Mouse (Mus musculus): ENCODE measurements around the gene Fpr2.

DNA sequence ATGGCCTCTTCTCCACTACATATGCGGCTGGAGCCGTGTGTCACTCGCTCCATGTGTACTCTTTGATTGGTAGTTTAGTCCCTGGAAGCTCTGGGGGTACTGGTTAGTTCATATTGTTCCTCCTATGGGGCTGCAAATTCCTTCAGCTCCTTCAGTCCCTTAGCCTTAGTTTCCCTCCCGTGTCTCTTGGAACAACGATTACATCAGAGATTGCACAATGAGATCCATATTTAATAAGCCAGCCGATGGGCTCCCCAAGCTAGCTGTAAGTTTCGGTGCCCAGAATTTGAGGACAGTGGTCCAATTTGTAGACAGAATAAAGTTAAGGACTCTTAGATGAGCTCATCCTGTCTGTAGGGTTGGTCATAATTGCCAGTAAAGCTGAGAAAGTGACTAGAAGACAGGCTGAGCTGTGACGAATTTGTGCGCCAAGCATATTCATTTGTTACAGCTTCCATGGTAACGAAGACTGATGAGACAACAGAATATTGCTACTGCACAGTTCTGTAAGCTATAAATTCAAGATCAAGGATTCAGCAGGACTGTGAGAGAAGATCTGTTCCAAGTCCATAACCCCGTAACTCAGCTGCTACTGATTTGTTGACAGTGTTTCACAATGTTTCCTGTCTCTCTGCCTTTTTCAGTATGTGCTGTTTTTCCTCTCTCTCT, 20.7 kb upstream of the Fpr2 start:
- TF ChIP-seq HCFC1 (IDR thresholded peaks at IDR 0.05; ENCODE audit: borderline replicate concordance, insufficient read depth, low read length) (no peak), CHD2 (IDR thresholded peaks at IDR 0.05; ENCODE audit: low read depth, low read length) (no peak), MAFK (IDR thresholded peaks at IDR 0.05; ENCODE audit: insufficient read depth, low read depth, low read length) (no peak), ZNF384 (IDR thresholded peaks at IDR 0.05; ENCODE audit: low read depth, low read length) (no peak)

Measured in ES-E14 (cell line).